Mouse (Mus musculus) embryonic facial prominence, embryonic 15.5 days (tissue): Measurements from ENCODE around the gene Upk1b. TPM values are rescaled to one million over a fixed set of nuclear protein-coding genes. Genes with fewer than 3 reads are reported as not detected.
A peak's percentile ranks its signal among the peaks of the same experiment; 100 is the strongest.

ENCODE experiments used
- ATAC-seq: fragments of 200-750 bp; cut with Nextera tagmentation; 2 replicates; pipeline ENCODE4 v1.8.0; 2017; ENCODE audit warnings: low read depth, moderate TSS enrichment; ENCODE audit not compliant: insufficient number of reproducible peaks, low FRiP score, low TSS enrichment
- H3K27ac ChIP-seq: fragments of 300-500 bp; sonication (generic); replicated peaks from 2 replicates; pipeline ENCODE4 v1.5.1; 2015; ENCODE audit warnings: mild to moderate bottlenecking, inconsistent platforms
- H3K27me3 ChIP-seq: fragments of 300-500 bp; sonication (generic); 2 replicates; pipeline ENCODE4 v1.6.1; 2015; ENCODE audit warnings: inconsistent platforms
- H3K36me3 ChIP-seq: fragments of 300-500 bp; sonication (generic); 2 replicates; pipeline ENCODE4 v1.6.1; 2015; ENCODE audit warnings: mild to moderate bottlenecking, inconsistent platforms
- H3K4me1 ChIP-seq: fragments of 300-500 bp; sonication (generic); 2 replicates; pipeline ENCODE4 v1.6.1; 2015; ENCODE audit warnings: inconsistent platforms
- H3K4me2 ChIP-seq: fragments of 300-500 bp; sonication (generic); replicated peaks from 2 replicates; pipeline ENCODE4 v1.6.1; 2015; ENCODE audit warnings: mild to moderate bottlenecking, inconsistent platforms
- H3K4me3 ChIP-seq: fragments of 300-500 bp; sonication (generic); replicated peaks from 2 replicates; pipeline ENCODE4 v1.5.1; 2015; ENCODE audit warnings: mild to moderate bottlenecking, inconsistent platforms
- H3K9ac ChIP-seq: fragments of 300-500 bp; sonication (generic); 2 replicates; pipeline ENCODE4 v1.6.1; 2015; ENCODE audit warnings: inconsistent platforms
- H3K9me3 ChIP-seq: fragments of 300-500 bp; sonication (generic); replicated peaks from 2 replicates; pipeline ENCODE4 v1.6.1; 2016; ENCODE audit warnings: inconsistent platforms
- WGBS: fragments of 180-500 bp; shearing (Covaris S2); methylation state at CpG from one replicate; pipeline ENCODE4 v1.1.7; 2015; 5-methylcytosine and 5-hydroxymethylcytosine counted together
- polyA plus RNA-seq: library from polyadenylated mRNA; unstranded; fragments of >200 nt; fragmentation: Nextera tagmentation; extraction: Ambion mirVana; gene quantifications from 2 replicates; pipeline ENCODE4 v1.2.1, GENCODE M21; 2015

The Upk1b gene
- polyA plus RNA-seq, 1 experiment from 2014 or later: 58.4 TPM

- peaks cover 29% of the 10 kb centered on the region for H3K36me3 ChIP-seq
- H3K4me3 ChIP-seq: no peak overlapping the region
- no peaks in the 10 kb centered on the region for H3K4me1 ChIP-seq
- H3K27ac ChIP-seq: no peak overlapping the region
- no peak overlapping the region for H3K9ac ChIP-seq
- H3K27me3 ChIP-seq: no peaks in the 10 kb centered on the region
- no peak overlapping the region for H3K4me2 ChIP-seq
- no peaks in the 10 kb centered on the region for H3K9me3 ChIP-seq
- 70% methylated on average over 5 of the region's 5 CpGs for WGBS
- ATAC-seq: no peak
These were observed 38.2 kb downstream of the Upk1b start for GRCm38 (mm10) chr16:38761972-38762371.

- no peak overlapping the region for H3K4me3 ChIP-seq
- WGBS: 61% methylated on average over 6 of the region's 6 CpGs
- no peaks in the 10 kb centered on the region for H3K9me3 ChIP-seq
- H3K9ac ChIP-seq: no peak overlapping the region
- H3K27me3 ChIP-seq: no peaks in the 10 kb centered on the region
- no peak overlapping the region for H3K27ac ChIP-seq
- no peaks in the 10 kb centered on the region for H3K4me1 ChIP-seq
- H3K4me2 ChIP-seq: no peak overlapping the region
- H3K36me3 ChIP-seq: peaks cover 29% of the 10 kb centered on the region
- ATAC-seq: no peak
These were observed 39.2 kb downstream of the Upk1b start for GRCm38 (mm10) chr16:38760834-38761375.

- WGBS: 90% methylated on average over 5 of the region's 5 CpGs
- no peak for ATAC-seq
- no peaks in the 10 kb centered on the region for H3K27me3 ChIP-seq
- H3K36me3 ChIP-seq: peaks cover 29% of the 10 kb centered on the region
- no peak overlapping the region for H3K27ac ChIP-seq
- no peak overlapping the region for H3K4me2 ChIP-seq
- no peaks in the 10 kb centered on the region for H3K4me1 ChIP-seq
- no peak overlapping the region for H3K4me3 ChIP-seq
- no peaks in the 10 kb centered on the region for H3K9me3 ChIP-seq
- H3K9ac ChIP-seq: no peak overlapping the region
These were observed 39.9 kb downstream of the Upk1b start for GRCm38 (mm10) chr16:38760239-38760638.

GRCm38 (mm10) chr16:38758104-38758861, 41.8 kb downstream of the Upk1b start:
- Histone ChIP-seq H3K4me1 (peaks cover 5% of the 10 kb centered on the region; the same call in 1 of the 2 replicates), H3K36me3 (peaks cover 28% of the 10 kb centered on the region), H3K27me3 (no peaks in the 10 kb centered on the region), H3K27ac (no peak overlapping the region), H3K4me2 (no peak overlapping the region), H3K4me3 (no peak overlapping the region), H3K9me3 (no peaks in the 10 kb centered on the region), H3K9ac (no peak overlapping the region)
- no peak for ATAC-seq
- WGBS: 72% methylated on average over 12 of the region's 12 CpGs

- no peak for ATAC-seq
- Histone ChIP-seq H3K9me3 (no peaks in the 10 kb centered on the region), H3K4me2 (no peak overlapping the region), H3K27me3 (no peaks in the 10 kb centered on the region), H3K4me1 (peaks cover 10% of the 10 kb centered on the region; the same call in 1 of the 2 replicates), H3K9ac (no peak overlapping the region), H3K27ac (no peak overlapping the region), H3K36me3 (peaks cover 23% of the 10 kb centered on the region), H3K4me3 (no peak overlapping the region)
- 93% methylated on average over 19 of the region's 19 CpGs for WGBS
These were observed 42.5 kb downstream of the Upk1b start for GRCm38 (mm10) chr16:38757626-38758025.

- Histone ChIP-seq H3K4me2 (no peak overlapping the region), H3K27me3 (no peaks in the 10 kb centered on the region), H3K9ac (no peak overlapping the region), H3K4me3 (no peak overlapping the region), H3K36me3 (peaks cover 22% of the 10 kb centered on the region), H3K4me1 (peaks cover 10% of the 10 kb centered on the region; the same call in 1 of the 2 replicates), H3K27ac (no peak overlapping the region), H3K9me3 (no peaks in the 10 kb centered on the region)
- ATAC-seq: no peak
- 69% methylated on average over 4 of the region's 4 CpGs for WGBS
These were observed 43.6 kb downstream of the Upk1b start for GRCm38 (mm10) chr16:38756572-38756971.

- Histone ChIP-seq H3K36me3 (peaks cover 22% of the 10 kb centered on the region), H3K27ac (no peak overlapping the region)
- no peak for ATAC-seq
These were observed 44.0 kb downstream of the Upk1b start for GRCm38 (mm10) chr16:38756177-38756503.

GRCm38 (mm10) chr16:38755452-38756176, 44.5 kb downstream of the Upk1b start:
- H3K4me2 ChIP-seq: no peak overlapping the region
- H3K27ac ChIP-seq: 0 out of 2 replicates have a peak overlapping the region, but pooled peaks have one; percentile 4
- H3K9ac ChIP-seq: no peak overlapping the region
- H3K4me1 ChIP-seq: peaks cover 10% of the 10 kb centered on the region; the same call in 1 of the 2 replicates
- H3K4me3 ChIP-seq: no peak overlapping the region
- ATAC-seq: no peak
- peaks cover 22% of the 10 kb centered on the region for H3K36me3 ChIP-seq
- no peaks in the 10 kb centered on the region for H3K27me3 ChIP-seq
- H3K9me3 ChIP-seq: no peaks in the 10 kb centered on the region
- WGBS: 38% methylated on average over 7 of the region's 7 CpGs

More at GRCm38 (mm10) chr16:38756177-38756503, 44.0 kb downstream of the Upk1b start:
- WGBS: 27% methylated on average over 5 of the region's 5 CpGs
- peaks cover 10% of the 10 kb centered on the region; the same call in 1 of the 2 replicates for H3K4me1 ChIP-seq
- no peak overlapping the region for H3K9ac ChIP-seq
- H3K4me3 ChIP-seq: no peak overlapping the region
- no peak overlapping the region for H3K4me2 ChIP-seq
- H3K9me3 ChIP-seq: no peaks in the 10 kb centered on the region
- no peaks in the 10 kb centered on the region for H3K27me3 ChIP-seq

- 25% methylated on average over 11 of the region's 11 CpGs for WGBS
- Histone ChIP-seq H3K4me2 (no peak overlapping the region), H3K4me3 (no peak overlapping the region)
These were observed 46.5 kb downstream of the Upk1b start for GRCm38 (mm10) chr16:38753631-38754030.

GRCm38 (mm10) chr16:38750803-38751202, 49.3 kb downstream of the Upk1b start:
- no peak overlapping the region for H3K9ac ChIP-seq
- H3K4me2 ChIP-seq: no peak overlapping the region
- no peaks in the 10 kb centered on the region for H3K9me3 ChIP-seq
- H3K27me3 ChIP-seq: no peaks in the 10 kb centered on the region
- no peak; the same call in 1 of the 2 replicates for ATAC-seq
- no peak overlapping the region for H3K27ac ChIP-seq
- peaks cover 3% of the 10 kb centered on the region; the same call in 1 of the 2 replicates for H3K36me3 ChIP-seq
- H3K4me1 ChIP-seq: peaks cover 10% of the 10 kb centered on the region; the same call in 1 of the 2 replicates
- WGBS: 56% methylated on average over 6 of the region's 6 CpGs
- H3K4me3 ChIP-seq: no peak overlapping the region

More at GRCm38 (mm10) chr16:38753631-38754030, 46.5 kb downstream of the Upk1b start:
- Histone ChIP-seq H3K27me3 (no peaks in the 10 kb centered on the region), H3K27ac (no peak overlapping the region), H3K9me3 (no peaks in the 10 kb centered on the region), H3K4me1 (peaks cover 10% of the 10 kb centered on the region; the same call in 1 of the 2 replicates), H3K9ac (no peak overlapping the region), H3K36me3 (peaks cover 15% of the 10 kb centered on the region)
- ATAC-seq: peak; percentile 59

- 84% methylated on average over 10 of the region's 10 CpGs for WGBS
- ATAC-seq: no peak
These were observed 56.0 kb downstream of the Upk1b start for GRCm38 (mm10) chr16:38743941-38744673.

More at GRCm38 (mm10) chr16:38743941-38744673, 56.0 kb downstream of the Upk1b start:
- H3K9ac ChIP-seq: no peak overlapping the region
- H3K36me3 ChIP-seq: no peaks in the 10 kb centered on the region
- H3K27me3 ChIP-seq: no peaks in the 10 kb centered on the region
- H3K27ac ChIP-seq: no peak overlapping the region
- H3K4me1 ChIP-seq: peaks cover 6% of the 10 kb centered on the region
- H3K9me3 ChIP-seq: no peaks in the 10 kb centered on the region
- H3K4me3 ChIP-seq: no peak overlapping the region
- no peak overlapping the region for H3K4me2 ChIP-seq
